Mouse (Mus musculus) lung, adult 18-20 months (tissue): Measurements from ENCODE around the gene Man1c1.

Experiments used
- DNase-seq, 2 experiments: peaks; one replicate each; pipeline ENCODE4 v3.0.0; 2022; ENCODE audit warnings: mixed read lengths in 2 of 2

The Man1c1 gene

GRCm38 (mm10) chr4:134601981-134602380 is 102.1 kb downstream of the Man1c1 start:
- no peak for DNase-seq

- DNase-seq = no peak
These were observed 102.7 kb downstream of the Man1c1 start for GRCm38 (mm10) chr4:134601404-134601803.

GRCm38 (mm10) chr4:134600777-134601176 is 103.3 kb downstream of the Man1c1 start:
- no peak for DNase-seq

GRCm38 (mm10) chr4:134600060-134600459 is 104.0 kb downstream of the Man1c1 start:
- DNase-seq = no peak

DNA sequence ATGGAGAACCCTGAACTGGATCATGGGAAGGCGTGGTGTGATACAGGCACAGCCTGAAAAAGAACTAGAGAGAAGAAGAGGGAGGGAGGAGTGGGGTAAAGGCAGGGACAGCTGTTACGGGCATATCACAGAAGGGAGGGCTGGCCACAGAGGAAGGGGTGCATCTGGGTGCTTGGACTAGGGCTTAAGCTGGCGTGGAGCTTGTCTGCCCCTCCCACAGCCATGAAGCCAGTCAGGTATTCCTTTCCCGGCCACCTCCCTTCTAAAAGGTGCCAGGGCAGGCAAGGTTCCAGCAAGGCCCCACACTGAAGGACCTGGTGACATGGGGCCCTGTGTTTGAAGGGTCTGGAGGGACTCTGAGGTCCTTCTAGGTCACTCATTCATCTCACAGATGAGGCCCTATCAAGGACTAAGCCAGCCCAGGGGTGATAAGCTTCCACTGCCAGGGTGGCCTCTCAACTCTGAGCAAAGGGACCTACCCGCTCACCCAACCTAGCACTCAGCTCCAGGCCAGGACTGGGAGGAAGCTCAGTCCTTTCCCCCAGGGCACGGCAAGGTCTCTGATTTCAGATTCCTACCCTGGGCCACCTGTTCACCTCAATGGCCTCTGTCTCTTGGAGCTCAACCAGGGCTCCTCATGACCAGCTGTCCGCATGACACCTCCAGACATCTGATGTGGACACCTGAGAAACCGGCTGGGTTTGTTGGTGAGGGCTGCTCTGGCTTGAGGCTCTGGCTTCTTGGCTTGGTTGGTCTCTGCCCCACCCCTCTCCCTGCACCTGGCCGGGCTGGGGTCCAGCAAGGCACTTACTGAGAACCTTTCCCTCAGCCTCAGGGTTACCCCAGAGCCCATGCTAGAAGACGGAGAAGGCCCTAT is 107.0 kb downstream of the Man1c1 start:
- peak; percentile 56 to 65 for DNase-seq

- no peak for DNase-seq
These were observed 109.2 kb downstream of the Man1c1 start for GRCm38 (mm10) chr4:134594731-134595439.

- no peak for DNase-seq
These were observed 111.6 kb downstream of the Man1c1 start for GRCm38 (mm10) chr4:134592442-134592841.

GRCm38 (mm10) chr4:134591506-134592061 is 112.5 kb downstream of the Man1c1 start:
- DNase-seq = peak; percentile 83 to 87

GRCm38 (mm10) chr4:134590227-134590926 is 113.7 kb downstream of the Man1c1 start:
- no peak for DNase-seq

DNA sequence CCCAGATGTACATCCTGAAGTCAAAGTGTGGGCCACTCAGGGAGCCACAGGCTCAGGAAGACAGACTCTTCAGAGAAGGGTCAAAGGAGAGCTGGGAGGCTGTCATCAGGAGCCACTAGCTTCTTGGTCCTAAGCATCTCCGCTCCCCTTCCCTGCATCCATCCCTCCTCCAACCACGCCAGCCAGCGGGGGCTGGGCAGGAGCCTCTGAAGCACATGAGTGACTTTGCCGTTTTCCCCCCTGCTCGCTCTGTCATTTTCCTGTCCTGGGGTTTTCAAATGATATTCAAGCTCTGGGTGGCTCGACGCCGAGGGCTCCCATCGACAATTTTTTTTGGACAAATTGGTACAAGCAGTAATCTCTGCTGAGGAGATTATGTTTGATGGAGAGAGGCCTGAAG is 114.3 kb downstream of the Man1c1 start:
- DNase-seq = no peak

DNA sequence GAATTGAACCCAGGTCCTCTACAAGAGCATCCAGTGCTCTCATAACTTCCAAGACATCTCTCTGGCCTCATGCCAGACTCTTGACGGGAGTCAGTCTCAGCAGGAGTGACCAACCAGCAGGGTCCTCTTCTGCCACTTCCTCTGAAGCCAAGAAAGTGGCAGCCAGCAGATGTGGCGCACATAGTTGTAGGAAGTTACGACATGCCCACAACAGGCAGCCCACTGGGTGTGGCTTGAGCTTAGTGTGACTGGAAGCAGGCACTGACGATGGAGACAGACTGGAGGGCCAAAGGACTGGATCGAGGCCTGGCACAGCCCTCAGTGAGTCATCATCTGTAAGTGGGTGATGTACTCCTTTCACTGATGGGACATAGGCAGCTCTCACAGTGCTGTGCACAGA is 115.1 kb downstream of the Man1c1 start:
- peak; percentile 38 to 50 for DNase-seq

- no peak for DNase-seq
These were observed 115.8 kb downstream of the Man1c1 start for GRCm38 (mm10) chr4:134588287-134588686.

- no peak for DNase-seq
These were observed 116.4 kb downstream of the Man1c1 start for GRCm38 (mm10) chr4:134587636-134588197.

GRCm38 (mm10) chr4:134586631-134587030 is 117.5 kb downstream of the Man1c1 start:
- DNase-seq = no peak

DNA sequence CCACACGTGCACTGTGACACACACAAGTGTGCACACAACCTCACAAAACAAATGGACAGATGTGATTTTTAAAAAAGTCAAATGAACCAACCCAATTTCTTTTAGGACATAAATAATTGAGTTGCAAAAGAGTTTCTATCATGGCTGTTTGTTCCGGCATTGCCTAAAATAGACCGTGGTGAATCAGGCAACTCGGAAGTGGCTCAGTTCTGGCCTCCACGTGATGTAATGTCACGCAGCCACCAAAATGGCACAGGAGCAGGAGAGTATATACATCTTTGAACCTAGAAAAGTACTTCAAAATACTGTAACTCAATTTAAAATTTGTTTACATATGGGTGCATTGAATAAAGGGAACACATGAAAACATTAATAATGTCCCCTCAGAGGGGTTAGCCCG is 118.0 kb downstream of the Man1c1 start:
- no peak for DNase-seq

DNA sequence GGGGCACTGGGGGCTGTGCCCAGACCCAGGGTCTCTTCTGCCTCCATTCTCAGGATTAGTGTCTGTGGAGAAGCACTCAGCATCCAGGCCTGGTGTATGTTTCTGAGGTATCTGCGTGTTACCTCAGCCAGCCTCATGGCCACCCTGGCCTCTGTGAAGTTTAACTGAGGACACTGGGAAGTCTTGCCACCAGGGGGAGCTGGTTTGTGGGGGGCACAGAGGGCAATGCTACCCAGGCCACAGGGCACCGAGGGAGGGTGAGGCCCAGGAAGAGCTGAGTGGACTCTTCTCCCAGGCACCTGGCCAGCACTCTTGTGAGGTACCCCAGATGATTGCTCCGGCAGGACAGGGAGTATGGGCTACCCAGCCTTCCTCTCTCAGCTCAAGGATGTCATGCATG is 120.6 kb downstream of the Man1c1 start:
- peak; percentile 34 to 38 for DNase-seq

DNA sequence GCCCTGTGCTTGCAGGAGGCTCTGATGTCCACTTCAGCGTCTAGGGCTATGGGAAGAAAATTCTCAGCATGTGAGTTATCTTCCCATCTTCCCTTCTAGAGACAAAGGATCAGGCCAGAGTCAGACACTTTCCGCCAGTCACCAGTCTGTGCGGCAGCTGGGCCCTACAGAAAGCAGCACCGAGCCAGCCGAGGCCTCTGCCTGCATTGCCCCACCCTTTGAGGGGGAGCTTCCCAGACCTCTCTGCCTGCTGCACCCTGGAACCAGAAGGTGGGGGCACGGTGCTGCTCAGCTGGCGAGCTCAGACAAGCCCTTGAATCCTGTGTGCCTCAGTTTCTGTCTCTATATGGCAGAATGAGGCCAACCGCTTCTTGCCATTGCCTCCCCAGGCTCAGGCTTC is 122.7 kb downstream of the Man1c1 start:
- DNase-seq = no peak

DNA sequence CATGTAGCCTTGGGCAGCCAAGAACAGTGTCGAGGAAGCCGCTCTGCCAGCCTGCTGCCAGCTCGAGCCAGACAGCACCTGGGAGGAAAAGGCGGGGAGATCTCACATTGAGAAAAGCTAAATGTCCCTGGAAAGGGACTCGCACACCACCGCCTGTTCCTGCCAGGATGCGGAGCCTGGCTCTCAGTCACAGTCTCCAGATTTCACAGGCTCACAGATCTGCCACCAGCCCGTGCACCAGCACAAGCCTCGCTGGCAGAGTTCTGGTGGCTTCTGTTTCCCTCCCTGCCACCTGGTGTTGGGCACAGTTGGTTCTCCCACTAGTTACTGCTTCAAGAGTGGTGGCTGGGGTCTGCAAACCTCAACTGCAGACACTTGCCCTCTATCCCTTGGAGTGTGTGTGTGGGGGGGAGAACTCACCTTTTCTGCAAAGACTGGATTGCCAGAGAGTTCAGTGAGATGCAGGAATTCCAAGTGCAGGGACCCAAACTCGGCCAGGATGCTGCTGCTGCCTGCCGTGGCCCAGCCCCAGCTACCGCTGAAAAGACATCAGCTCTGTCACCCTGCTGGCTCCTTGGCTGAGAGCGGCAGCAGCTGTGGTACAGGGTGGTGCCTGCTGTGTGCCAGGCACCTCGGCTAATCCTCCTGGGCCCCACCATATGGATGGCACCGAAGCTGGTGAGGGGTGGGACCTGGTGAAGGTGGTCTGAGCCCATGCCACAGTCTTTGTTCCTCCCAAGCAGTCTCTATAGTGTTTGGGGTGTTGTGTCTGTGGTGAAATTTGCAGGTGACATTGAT is 123.5 kb downstream of the Man1c1 start:
- DNase-seq = no peak

- DNase-seq = no peak
These were observed 124.5 kb downstream of the Man1c1 start for GRCm38 (mm10) chr4:134579620-134580019.

DNA sequence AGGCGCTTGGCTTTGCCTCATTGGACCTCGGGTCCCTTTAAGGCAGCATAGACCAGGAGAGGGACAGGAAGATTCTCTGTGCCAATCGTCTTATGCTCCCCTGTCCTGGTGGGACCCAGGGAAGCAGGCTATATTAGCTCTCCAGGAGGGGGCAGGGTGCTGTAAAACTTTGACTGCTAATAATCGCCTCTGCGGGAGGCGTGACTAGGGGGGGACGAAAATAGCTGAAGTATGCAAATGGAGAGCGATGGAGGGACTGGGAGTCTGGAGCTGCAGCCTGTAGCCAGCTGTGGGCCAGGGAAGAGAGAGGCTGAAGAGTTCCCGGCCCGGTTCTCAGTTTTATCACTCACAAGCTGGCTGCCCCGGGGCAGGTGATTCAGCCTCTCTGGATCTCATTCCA is 124.9 kb downstream of the Man1c1 start:
- no peak for DNase-seq

DNA sequence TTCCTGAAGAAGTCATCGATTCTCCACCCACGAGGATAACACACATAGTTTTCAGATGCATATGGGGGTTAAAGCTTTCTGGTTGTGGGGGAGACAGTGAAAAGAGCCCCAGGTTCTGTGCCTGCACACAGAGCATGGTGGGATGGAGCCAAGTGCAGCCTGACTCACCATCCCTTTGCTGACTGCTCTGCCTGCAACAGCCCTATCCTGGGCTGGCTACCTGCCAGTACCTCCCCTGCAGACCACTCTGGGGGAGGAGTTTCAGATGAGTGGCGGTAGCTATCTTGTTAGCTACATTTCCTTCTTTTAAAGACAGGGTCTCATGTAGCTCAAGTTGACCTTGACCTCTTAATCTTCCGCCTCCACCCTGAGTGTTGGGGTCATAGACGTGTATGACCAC is 125.7 kb downstream of the Man1c1 start:
- DNase-seq = no peak

DNA sequence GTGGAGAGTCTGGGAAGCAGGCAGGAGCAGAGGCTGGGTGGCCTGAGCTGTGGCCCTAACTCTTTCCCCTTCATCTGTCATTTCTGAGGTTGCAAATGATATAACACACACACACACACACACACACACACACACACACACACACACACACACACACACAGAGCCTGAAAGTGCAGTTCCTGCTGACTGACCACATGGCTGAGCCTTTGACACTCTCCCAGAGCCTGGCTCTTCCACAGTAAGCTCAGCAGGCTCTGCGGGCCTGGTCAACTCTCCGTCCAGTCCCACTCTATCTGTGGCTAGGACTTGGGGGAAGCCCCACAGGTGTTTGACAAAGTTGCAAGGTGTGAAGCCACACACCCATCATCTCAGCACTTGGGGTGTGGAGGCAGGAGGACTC is 126.8 kb downstream of the Man1c1 start:
- DNase-seq = no peak
